Mouse (Mus musculus) ES-Bruce4 (cell line): ENCODE data around the gene Vapb.

Experiments
- CTCF ChIP-seq: IDR thresholded peaks from one replicate; pipeline ENCODE4 v1.8.1; 2011; ENCODE audit warnings: low read depth, low read length
- EP300 ChIP-seq: IDR thresholded peaks from 2 replicates; pipeline ENCODE4 v1.6.1; 2011; ENCODE audit warnings: low read depth, low read length; ENCODE audit not compliant: insufficient read depth
- POLR2A ChIP-seq: IDR thresholded peaks from one replicate; pipeline ENCODE4 v1.8.1; 2011; ENCODE audit warnings: low read length; ENCODE audit not compliant: insufficient read depth

- TF ChIP-seq CTCF (no peak), EP300 (no peak), POLR2A (no peak)
Observed at GRCm38 (mm10) chr2:173799513-173799912, 62.2 kb downstream of the Vapb start.
